Mouse (Mus musculus): ENCODE measurements around the gene 1110057P08Rik. TPM values are rescaled to one million over a fixed set of nuclear protein-coding genes. Genes with fewer than 3 reads are reported as not detected.
"Not testable (repeated sequence)": the region's sequence is repeated elsewhere in the genome, so short reads cannot be mapped to it uniquely, and the experiment has no call there.

The 1110057P08Rik gene
- not detected in 2 replicates for polyA plus RNA-seq (2016; fragmentation: Nextera tagmentation; extraction: Ambion mirVana)

DNA sequence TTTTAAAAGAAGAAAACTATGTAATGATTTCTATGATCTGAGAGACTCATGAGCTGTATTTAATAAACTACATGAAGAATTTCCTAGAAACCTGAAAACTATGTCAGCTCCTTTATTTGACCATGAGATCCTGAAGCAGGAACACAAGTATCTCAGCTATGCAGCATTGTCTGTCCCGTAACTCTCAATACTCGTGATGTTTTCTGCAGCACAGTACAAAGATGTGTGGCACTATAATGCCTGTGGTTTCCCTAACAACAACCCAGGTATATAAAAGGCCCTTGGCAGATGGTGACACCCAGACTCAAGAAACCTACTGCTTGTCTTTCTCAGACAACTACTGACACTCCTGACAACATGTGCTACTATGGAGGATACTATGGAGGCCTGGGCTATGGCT is at the start of gene 1110057P08Rik:
Gene 1110057P08Rik, plus strand, starts transcription at position 301 of the 400 bp plus-strand sequence.
- H3K4me3 ChIP-seq (replicated peaks): no peak within 1 kb of the TSS
- no peaks in the 10 kb centered on the region for H3K36me3 ChIP-seq (replicated peaks)
- no peak within 1 kb of the TSS for H3K9ac ChIP-seq
- ATAC-seq (ENCODE audit: low FRiP score): no peak
- H3K4me2 ChIP-seq: no peak within 1 kb of the TSS
- no peaks in the 10 kb centered on the region for H3K9me3 ChIP-seq
- no peaks in the 10 kb centered on the region for H3K4me1 ChIP-seq
- no peak within 1 kb of the TSS for H3K27ac ChIP-seq
- H3K27me3 ChIP-seq: no peaks in the 10 kb centered on the region
- 86% methylated on average over 2 of the region's 2 CpGs for WGBS

- no peak for ATAC-seq (ENCODE audit: low FRiP score)
- Histone ChIP-seq H3K27ac (no peak within 1 kb of the TSS), H3K4me2 (no peak within 1 kb of the TSS), H3K27me3 (no peaks in the 10 kb centered on the region), H3K4me3 (replicated peaks) (no peak within 1 kb of the TSS), H3K9me3 (no peaks in the 10 kb centered on the region), H3K9ac (no peak within 1 kb of the TSS), H3K36me3 (replicated peaks) (no peaks in the 10 kb centered on the region), H3K4me1 (no peaks in the 10 kb centered on the region)
- WGBS: 88% methylated on average over 1 of the region's 1 CpGs
Observed at GRCm38 (mm10) chr16:89140551-89140950, 34.0 kb upstream of the 1110057P08Rik start, which contains the start of gene Gm6358. Gene Gm6358 (plus strand): TSS chr16:89140851.

DNA sequence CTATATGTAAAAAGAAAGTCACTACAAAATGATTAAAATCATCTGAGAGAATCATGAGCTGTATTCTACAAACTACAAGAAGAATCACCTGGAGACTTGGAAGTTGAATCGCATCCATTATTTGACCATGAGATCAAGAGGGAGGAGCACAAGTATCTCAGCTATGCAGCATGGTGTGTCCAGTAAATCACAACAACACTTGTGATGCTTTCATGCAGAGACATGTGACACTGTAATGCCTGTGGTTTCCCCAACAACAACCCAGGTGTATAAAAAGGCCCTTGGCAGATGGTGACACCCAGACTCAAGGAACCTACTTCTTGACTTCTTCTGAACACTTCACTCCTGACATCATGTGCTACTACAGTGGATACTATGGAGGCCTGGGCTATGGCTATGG is 23.7 kb upstream of the 1110057P08Rik start, which contains the start of gene Gm10061:
Gene Gm10061, plus strand, starts transcription at position 301 of the 400 bp plus-strand sequence.
- no peaks in the 10 kb centered on the region for H3K36me3 ChIP-seq (replicated peaks)
- H3K9ac ChIP-seq: no peak within 1 kb of the TSS
- 94% methylated on average over 1 of the region's 1 CpGs for WGBS
- no peak within 1 kb of the TSS for H3K27ac ChIP-seq
- H3K4me2 ChIP-seq: no peak within 1 kb of the TSS
- no peaks in the 10 kb centered on the region for H3K4me1 ChIP-seq
- ATAC-seq (ENCODE audit: low FRiP score): no peak
- H3K27me3 ChIP-seq: no peaks in the 10 kb centered on the region
- H3K9me3 ChIP-seq: no peaks in the 10 kb centered on the region
- no peak within 1 kb of the TSS for H3K4me3 ChIP-seq (replicated peaks)

- Histone ChIP-seq H3K9ac (no peak within 1 kb of the TSS), H3K36me3 (replicated peaks) (no peaks in the 10 kb centered on the region), H3K27ac (no peak within 1 kb of the TSS), H3K27me3 (no peaks in the 10 kb centered on the region), H3K4me2 (no peak within 1 kb of the TSS), H3K4me3 (replicated peaks) (no peak within 1 kb of the TSS), H3K4me1 (no peaks in the 10 kb centered on the region), H3K9me3 (no peaks in the 10 kb centered on the region)
- WGBS: 91% methylated on average over 4 of the region's 4 CpGs
- no peak for ATAC-seq (ENCODE audit: low FRiP score)
Observed at GRCm38 (mm10) chr16:89157652-89158051, 16.9 kb upstream of the 1110057P08Rik start, which contains the start of gene Gm9789. Gene Gm9789 (plus strand): TSS chr16:89157952.

DNA sequence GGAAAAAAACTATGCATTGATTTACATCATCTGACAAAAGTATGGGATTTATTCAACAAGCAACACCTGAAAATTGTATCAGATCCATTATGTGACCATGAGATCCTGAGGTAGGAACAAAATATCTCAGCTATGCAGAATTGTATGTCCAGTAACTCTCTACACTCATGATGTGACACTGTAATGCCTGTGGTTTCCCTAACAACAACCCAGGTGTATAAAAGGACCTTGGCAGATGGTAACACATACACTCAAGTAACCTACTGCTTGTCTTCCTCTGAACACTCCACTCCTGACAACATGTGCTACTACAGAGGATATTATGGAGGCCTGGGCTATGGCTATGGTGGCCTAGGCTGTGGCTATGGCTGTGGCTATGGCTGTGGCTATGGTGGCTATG is 5.3 kb upstream of the 1110057P08Rik start, which contains the start of gene Gm7735:
Gene Gm7735, plus strand, starts transcription at position 301 of the 400 bp plus-strand sequence.
- H3K36me3 ChIP-seq (replicated peaks); H3K9ac ChIP-seq; ATAC-seq (ENCODE audit: low FRiP score); H3K27me3 ChIP-seq; H3K27ac ChIP-seq; H3K4me3 ChIP-seq (replicated peaks); H3K4me1 ChIP-seq; H3K4me2 ChIP-seq; H3K9me3 ChIP-seq: not testable (repeated sequence)

- Histone ChIP-seq H3K9ac (no peak overlapping the region), H3K4me2 (no peak overlapping the region), H3K36me3 (replicated peaks) (no peaks in the 10 kb centered on the region), H3K27ac (no peak overlapping the region), H3K4me1 (no peaks in the 10 kb centered on the region), H3K27me3 (no peaks in the 10 kb centered on the region), H3K9me3 (no peaks in the 10 kb centered on the region), H3K4me3 (replicated peaks) (no peak overlapping the region)
- ATAC-seq (ENCODE audit: low FRiP score): no peak
- WGBS: 86% methylated on average over 4 of the region's 4 CpGs
Observed at GRCm38 (mm10) chr16:89188621-89189020, 14.1 kb downstream of the 1110057P08Rik start.

DNA sequence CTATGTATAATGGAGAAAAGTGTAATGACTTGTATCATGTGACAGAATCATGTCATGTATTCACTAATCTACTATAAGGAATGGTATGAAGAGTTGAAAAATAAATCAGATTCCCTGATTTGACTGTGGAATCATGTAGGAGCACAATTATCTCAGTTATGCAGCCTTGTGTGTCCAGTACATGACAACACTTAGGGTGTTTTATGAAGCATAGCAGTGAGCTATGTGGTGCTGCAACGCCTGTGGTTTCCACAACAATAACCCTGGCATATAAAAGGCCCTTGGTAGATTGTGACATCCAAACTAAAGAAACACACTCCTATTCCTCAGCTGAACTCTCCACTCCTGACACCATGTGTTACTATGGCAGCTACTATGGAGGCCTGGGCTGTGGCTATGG is 31.0 kb downstream of the 1110057P08Rik start, which contains the start of gene Krtap20-2:
Gene Krtap20-2, plus strand, starts transcription at position 301 of the 400 bp plus-strand sequence.
- H3K36me3 ChIP-seq (replicated peaks): no peaks in the 10 kb centered on the region
- H3K9me3 ChIP-seq: no peaks in the 10 kb centered on the region
- H3K27me3 ChIP-seq: no peaks in the 10 kb centered on the region
- 77% methylated on average over 1 of the region's 1 CpGs for WGBS
- ATAC-seq (ENCODE audit: low FRiP score): no peak
- H3K4me3 ChIP-seq (replicated peaks): no peak within 1 kb of the TSS
- no peak within 1 kb of the TSS for H3K9ac ChIP-seq
- no peaks in the 10 kb centered on the region for H3K4me1 ChIP-seq
- no peak within 1 kb of the TSS for H3K4me2 ChIP-seq
- no peak within 1 kb of the TSS for H3K27ac ChIP-seq

Other genes starting within 250 kb of the 1110057P08Rik start
- gene Krtap19-9b, start 242.5 kb upstream of the 1110057P08Rik start, polyA plus RNA-seq (2016; fragmentation: Nextera tagmentation; extraction: Ambion mirVana): not detected in 2 replicates
- not detected in 2 replicates for gene Krtap16-3, start 211.9 kb upstream of the 1110057P08Rik start, polyA plus RNA-seq (2016; fragmentation: Nextera tagmentation; extraction: Ambion mirVana)
- not detected in 2 replicates for gene Krtap22-2, start 164.0 kb upstream of the 1110057P08Rik start, polyA plus RNA-seq (2016; fragmentation: Nextera tagmentation; extraction: Ambion mirVana)
- not detected in 2 replicates for gene Gm10229, start 159.5 kb upstream of the 1110057P08Rik start, polyA plus RNA-seq (2016; fragmentation: Nextera tagmentation; extraction: Ambion mirVana)
- gene Krtap6-1, start 143.0 kb upstream of the 1110057P08Rik start, polyA plus RNA-seq (2016; fragmentation: Nextera tagmentation; extraction: Ambion mirVana): not detected in 2 replicates
- gene Gm10228, start 133.3 kb upstream of the 1110057P08Rik start, polyA plus RNA-seq (2016; fragmentation: Nextera tagmentation; extraction: Ambion mirVana): not detected in 2 replicates
- not detected in 2 replicates for gene Krtap6-5, start 126.9 kb upstream of the 1110057P08Rik start, polyA plus RNA-seq (2016; fragmentation: Nextera tagmentation; extraction: Ambion mirVana)
- not detected in 2 replicates for gene 1110025L11Rik, start 110.7 kb upstream of the 1110057P08Rik start, polyA plus RNA-seq (2016; fragmentation: Nextera tagmentation; extraction: Ambion mirVana)
- not detected in 2 replicates for gene Krtap6-3, start 90.7 kb upstream of the 1110057P08Rik start, polyA plus RNA-seq (2016; fragmentation: Nextera tagmentation; extraction: Ambion mirVana)
- not detected in 2 replicates for gene Gm6358, start 33.9 kb upstream of the 1110057P08Rik start, polyA plus RNA-seq (2016; fragmentation: Nextera tagmentation; extraction: Ambion mirVana)
- not detected in 2 replicates for gene Gm10061, start 23.6 kb upstream of the 1110057P08Rik start, polyA plus RNA-seq (2016; fragmentation: Nextera tagmentation; extraction: Ambion mirVana)
- gene Gm9789, start 16.8 kb upstream of the 1110057P08Rik start, polyA plus RNA-seq (2016; fragmentation: Nextera tagmentation; extraction: Ambion mirVana): not detected in 2 replicates
- gene Gm7735, start 5.2 kb upstream of the 1110057P08Rik start, polyA plus RNA-seq (2016; fragmentation: Nextera tagmentation; extraction: Ambion mirVana): not detected in 2 replicates
- not detected in 2 replicates for gene Krtap20-2, start 31.1 kb downstream of the 1110057P08Rik start, polyA plus RNA-seq (2016; fragmentation: Nextera tagmentation; extraction: Ambion mirVana)
- not detected in 2 replicates for gene Krtap21-1, start 229.1 kb downstream of the 1110057P08Rik start, polyA plus RNA-seq (2016; fragmentation: Nextera tagmentation; extraction: Ambion mirVana)
- not detected in 2 replicates for gene Krtap6-2, start 245.4 kb downstream of the 1110057P08Rik start, polyA plus RNA-seq (2016; fragmentation: Nextera tagmentation; extraction: Ambion mirVana)